Mouse (Mus musculus): ENCODE measurements at regions not wholly inside any gene's neighbourhood (a gene's known extent, or its start where the extent isn't known, plus 50 kb on each side); places are given as distances from the start of the nearest gene placed in this dataset.
A peak's percentile ranks its signal among the peaks of the same experiment; 100 is the strongest.
"Not testable (repeated sequence)": the region's sequence is repeated elsewhere in the genome, so short reads cannot be mapped to it uniquely, and the experiment has no call there.

DNA sequence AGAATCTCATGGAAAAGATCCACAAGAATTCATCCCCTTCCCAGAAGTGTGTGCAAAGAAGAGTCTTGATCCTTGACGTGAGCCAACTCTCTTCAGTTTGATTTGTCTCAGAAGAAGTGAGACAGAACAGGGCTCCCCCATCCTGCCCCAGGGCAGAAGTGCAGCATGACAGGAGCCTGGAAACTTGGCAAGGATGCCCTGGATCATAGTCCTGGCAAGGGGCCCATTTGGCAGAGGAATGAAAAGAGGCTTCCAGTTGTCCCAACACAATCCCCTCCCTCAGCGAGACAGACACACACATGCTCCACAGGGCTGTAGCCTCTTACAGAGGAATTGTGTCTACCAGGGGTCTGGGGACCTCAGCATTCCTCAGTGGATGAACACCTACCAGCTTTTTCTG, 102.7 kb downstream of the Ptpn20 start:
- DNase-seq (ENCODE audit: low spot score in 2 of 2), result peak; percentile 39 to 42
- intact Hi-C loops (cut with DNase I), result no loop called here

DNA sequence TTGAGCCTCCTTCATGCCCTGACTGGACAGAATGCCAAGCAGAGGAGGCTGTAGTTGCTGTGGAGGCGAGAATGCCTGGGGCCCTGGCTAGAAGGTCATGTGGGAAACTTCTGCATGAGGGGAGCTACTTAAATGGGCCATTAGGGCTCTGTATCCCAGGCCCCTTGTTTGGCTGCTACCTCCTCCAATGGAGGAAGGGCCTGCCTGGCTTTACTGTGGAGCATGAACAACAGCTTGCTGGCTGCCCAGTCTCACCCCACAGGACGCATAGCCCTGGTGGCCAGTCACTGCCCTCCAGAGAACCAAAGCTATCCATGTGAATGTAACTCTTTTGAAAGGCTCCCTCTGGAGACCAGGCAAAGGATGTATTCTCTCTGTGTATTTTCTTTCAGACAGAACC, 105.2 kb downstream of the Ptpn20 start:
- no peak for DNase-seq (ENCODE audit: low spot score in 2 of 2)
- intact Hi-C loops (cut with DNase I), result no loop called here

DNA sequence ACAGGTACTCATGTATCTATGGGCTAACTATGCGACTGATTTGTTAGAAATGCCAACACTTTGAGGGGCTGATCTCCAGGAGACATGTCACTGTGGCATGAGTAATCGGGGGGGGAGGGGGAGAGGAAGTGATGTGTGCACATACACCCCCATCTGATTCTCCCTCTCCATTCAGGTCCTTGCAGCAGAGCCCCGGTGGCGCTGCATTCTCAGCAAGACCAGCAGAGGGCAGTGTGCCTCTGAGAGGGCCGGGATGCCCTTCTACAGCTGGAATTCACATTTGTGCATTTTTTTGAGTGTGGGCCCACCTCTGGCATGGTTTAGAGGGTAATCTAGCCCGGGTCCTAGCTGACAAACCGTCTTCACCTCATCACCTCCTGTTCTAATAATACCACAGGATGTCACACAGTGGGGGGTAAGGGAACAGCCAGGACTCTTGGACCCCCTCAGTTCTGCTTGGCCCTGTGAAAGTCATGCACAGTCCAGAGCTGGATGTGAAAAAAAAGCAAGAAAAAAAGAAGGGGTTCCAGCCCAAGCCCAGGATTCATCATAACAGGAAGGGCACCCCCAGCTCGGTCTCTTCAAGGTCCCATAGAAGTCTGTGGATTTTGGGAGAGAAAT, 106.5 kb downstream of the Ptpn20 start:
- peak; percentile 82 to 83 for DNase-seq (ENCODE audit: low spot score in 2 of 2)
- intact Hi-C loops (cut with DNase I), result loop anchor here (1.0 to 5.0 kb wide), 2 partner anchors 117 to 238 kb away; no protein-coding TSS in a partner anchor

DNA sequence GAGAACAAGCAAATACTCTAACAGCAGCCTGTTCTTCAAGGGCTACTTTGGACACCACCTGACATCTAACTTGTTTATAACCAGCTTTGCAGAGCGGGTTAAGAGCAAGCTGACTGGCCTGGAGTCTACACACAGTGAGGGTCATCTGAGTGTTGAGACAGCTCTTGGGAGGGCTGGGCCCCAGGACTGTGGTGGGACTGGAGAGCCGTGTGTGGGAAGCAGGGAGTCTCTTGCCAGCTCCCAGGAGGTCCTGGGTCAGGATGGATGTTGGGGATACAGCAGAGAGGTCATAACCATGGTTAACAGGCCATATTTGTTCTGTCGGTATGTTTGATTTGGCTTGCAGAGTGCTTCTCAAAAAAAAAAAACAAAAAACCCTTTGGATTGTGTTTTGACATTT, 107.8 kb downstream of the Ptpn20 start:
- intact Hi-C loops (cut with DNase I), result loop anchor here (5.0 kb wide), 1 partner anchor 115 kb away; no protein-coding TSS in a partner anchor
- no peak for DNase-seq (ENCODE audit: low spot score in 2 of 2)

DNA sequence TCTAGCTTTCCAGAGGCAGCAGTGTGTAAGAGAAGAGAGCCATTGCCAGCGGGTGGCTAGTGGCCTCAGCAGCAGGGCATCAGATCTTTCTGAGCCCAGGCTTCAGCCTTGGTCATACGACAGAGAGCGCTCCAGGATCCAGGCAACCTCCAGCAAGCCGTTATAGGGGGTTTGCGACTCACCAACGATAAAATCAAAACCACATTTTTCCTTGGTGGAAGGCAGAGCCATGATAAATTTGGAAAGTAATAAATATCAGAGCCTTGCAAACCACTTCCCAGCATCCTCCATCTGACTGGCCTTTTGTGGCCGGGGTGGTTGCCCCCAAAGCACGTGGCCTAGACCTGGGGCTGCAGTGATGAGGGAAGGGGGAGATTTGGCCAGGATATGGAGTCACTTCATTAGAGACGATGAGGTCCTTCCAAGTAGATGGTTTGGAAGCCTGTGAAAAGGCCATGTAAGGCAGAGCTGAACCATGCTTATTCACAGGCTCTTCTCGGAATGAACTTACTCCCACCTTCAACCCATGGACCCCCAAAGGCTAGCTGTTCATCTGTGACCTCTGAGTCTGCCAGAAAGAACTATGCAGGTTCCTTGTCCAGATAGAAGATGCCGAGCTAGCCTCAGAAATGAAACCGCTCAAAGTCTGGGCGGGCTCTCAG, 110.9 kb downstream of the Ptpn20 start:
- intact Hi-C loops (cut with DNase I), result loop anchor here (5.0 kb wide), 1 partner anchor 112 kb away; no protein-coding TSS in a partner anchor
- DNase-seq (ENCODE audit: low spot score in 2 of 2), result no peak

DNA sequence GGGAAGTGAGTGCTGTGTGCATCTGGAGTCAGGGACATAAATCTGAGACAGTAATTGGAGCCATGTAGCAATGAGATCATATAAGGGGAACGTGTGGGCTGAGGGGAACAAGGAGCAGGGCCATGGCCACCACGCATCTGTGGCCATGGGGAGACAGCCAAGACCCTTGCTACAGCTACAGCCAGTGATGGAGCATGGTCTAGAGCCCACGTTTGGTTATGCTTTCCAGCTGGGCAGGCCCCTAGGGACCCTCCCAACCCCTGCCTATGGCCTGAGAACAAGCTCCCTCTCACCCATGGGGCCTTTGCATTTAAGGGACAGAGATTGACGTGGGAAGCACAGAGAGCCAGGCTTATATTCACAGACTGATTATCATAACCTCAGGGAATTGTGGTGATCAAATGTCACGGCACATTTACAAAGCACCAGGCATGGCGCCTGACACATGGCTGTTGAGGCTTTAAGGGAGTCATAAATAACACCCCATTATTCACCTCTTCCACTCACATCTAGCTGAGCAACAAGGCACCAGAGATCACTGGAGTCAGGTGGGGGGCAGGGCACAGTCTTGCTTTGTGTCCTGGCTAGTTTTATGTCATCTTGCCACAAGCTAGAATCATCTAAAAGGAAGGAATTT, 118.8 kb downstream of the Ptpn20 start:
- intact Hi-C loops (cut with DNase I), result no loop called here
- DNase-seq (ENCODE audit: low spot score in 2 of 2), result no peak

DNA sequence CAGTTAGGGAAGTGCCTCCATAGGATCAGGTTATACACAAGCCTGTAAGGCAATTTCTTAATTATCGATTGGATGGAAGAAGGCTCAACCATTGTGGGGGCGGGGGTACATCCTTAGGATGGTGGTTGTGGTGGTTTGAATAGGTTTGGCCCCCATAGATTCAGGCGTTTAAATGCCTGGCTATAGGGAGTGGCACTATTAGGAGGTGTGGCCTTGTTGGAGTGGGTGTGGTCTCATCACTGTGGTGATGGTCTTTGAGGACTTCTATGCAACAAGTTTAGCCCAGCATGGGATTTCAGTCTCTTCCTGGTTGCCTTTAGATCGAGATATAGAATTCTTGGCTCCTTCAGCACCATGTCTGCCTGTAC, 119.3 kb downstream of the Ptpn20 start:
- intact Hi-C loops (cut with DNase I), result no loop called here
- no peak for DNase-seq (ENCODE audit: low spot score in 2 of 2)

DNA sequence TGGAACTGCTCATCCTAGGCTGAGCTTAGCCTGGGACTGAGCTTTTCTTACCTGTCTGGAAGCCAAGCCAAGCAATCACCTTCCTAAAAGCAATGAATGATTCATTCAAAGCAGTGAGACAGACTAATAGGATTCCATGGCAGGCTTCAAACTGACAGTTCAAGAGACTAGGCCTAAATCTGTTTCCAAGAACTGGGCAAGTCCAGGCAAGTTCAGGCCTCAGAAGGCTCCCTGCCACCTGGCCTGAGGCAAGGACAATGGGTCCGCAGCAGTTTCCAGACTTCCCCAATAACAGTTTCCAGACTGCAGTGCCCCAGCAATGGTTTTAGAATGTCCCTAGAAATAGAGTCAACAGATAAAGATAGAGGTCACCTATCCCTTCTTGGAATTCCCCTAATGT, 123.5 kb downstream of the Ptpn20 start:
- no peak for DNase-seq (ENCODE audit: low spot score in 2 of 2)
- intact Hi-C loops (cut with DNase I), result no loop called here

DNA sequence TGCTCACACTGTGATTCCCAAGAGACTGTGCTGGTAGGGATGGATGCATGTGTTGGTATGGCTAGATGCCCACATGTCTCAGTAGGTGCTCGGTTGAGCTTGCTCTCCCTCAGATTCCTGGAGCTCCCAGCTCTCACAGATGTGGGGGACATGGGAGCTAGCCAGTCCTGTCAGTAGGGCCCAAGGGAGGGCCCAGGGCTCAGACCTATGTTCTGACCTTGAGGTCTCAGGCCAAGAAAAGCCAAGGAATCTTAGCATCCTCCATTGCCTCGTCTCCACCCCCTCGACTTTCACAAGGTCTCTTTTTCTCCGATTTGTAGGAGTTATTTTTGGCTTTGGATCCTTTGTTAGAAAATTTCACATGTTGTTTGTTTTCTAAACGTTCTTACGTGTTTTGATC, 130.6 kb downstream of the Ptpn20 start:
- intact Hi-C loops (cut with DNase I), result no loop called here
- DNase-seq (ENCODE audit: low spot score in 2 of 2), result no peak

DNA sequence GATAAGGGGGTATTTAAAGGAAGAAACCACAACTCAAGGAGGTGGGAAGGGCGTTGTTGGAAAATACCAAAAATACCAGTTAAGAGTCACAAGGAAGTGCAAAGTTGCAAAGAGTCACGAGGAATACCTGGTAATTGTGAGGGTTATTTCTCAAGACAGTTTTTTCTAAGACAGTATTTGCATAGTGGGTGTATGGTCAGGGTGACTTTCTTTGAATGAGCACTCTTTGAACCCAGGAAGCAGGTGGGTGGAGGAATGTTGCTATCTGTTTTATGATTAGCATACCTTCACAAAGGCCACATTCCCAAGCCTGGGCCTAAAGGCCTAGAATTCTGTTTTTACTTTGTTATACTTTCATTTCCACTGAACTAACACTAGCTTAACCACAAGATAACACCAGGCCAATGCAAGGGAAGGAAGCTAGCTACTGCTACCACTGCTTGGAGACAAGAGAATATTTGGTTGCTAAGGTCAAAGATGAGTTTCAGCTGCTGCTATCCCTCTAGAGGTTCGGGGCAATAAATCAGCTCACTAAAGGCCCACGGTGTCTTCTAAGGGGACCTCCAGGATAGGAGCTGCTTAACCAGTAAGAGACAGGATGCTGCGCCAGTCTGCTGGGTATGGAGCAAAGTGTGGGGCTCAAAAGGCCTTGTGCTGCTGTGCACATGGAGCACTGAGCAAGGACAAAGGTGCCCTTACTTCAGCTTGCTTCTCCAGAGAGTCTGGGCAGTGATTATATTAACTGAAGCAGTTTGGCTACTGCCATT, 133.6 kb downstream of the Ptpn20 start:
- DNase-seq (ENCODE audit: low spot score in 2 of 2); intact Hi-C loops (cut with DNase I): not testable (repeated sequence)

DNA sequence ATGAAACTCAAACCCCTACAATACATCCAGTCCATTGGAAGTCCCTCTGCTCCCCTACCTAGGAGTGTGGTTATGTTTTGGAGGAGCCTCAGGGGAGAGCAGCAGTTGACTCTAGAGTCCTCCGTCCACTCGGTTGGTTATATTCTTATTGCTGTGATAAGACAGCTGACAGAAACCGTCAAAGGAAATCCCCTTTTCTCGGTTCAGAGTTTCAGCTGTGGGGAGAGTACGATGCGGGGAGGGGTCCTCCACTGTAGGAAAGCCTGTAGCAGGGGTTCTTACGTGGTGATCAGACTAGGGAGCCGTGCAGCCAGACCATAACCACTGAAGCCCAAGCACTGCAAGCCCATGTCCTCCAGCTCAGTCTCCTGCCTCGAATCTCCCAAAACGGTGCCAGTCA, 137.5 kb downstream of the Ptpn20 start:
- DNase-seq (ENCODE audit: low spot score in 2 of 2), result no peak
- intact Hi-C loops (cut with DNase I), result no loop called here

DNA sequence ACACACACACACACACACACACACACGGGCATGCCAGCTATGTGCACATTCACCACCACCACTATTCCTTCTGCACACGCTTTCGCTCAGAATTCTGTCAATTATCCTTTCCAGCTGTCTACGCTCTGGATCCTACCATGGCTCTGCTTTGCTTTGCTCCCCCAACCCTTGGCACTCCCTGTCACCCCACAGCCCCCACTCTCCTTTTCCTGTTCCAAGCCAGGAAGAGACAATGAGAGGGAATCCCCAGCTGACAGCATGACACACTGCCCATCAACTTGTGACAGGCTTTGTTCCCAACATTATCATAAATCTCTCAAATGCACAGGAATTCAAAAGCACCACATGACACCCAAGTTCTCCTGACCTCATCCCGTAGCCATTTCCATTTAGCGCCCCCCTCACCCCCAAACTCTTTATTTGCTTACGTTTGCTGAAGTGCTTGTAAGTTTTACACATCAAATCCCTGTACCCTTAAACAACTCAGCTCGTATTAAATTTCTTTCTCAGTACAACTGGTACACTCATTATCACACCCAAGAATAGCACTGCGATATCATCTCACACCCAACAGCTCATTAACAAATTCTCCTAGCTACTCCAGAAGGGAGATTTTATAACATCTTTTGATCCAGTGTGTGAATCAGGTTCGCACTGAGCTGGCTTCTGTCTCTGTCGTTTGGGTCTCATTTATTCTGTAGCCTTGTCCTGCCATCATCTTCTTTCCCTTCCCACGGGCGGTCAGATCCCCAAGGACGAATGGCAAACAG, 140.3 kb downstream of the Ptpn20 start:
- intact Hi-C loops (cut with DNase I), result no loop called here
- DNase-seq (ENCODE audit: low spot score in 2 of 2), result peak in 1 of 2 experiments; percentile 15

DNA sequence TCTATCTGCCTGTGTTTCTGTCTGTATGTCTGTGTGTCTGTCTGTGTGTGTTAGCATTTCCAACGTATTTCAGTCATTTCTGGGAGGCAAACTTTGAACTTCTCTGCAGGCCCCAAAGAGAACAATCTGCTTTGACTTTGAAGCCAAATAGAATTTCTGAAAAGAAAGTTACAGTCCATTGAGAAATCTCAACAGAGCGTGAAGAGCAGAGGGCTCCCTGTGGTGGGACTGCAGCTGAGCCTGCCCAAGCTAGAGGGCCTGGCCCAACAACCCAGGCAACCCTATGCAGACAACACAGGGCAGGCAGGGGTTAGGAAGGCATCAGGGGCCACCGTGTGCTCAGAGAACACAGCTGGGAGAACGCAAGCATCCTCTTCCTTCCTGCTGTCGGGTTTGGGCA, 143.7 kb downstream of the Ptpn20 start:
- intact Hi-C loops (cut with DNase I), result no loop called here

DNA sequence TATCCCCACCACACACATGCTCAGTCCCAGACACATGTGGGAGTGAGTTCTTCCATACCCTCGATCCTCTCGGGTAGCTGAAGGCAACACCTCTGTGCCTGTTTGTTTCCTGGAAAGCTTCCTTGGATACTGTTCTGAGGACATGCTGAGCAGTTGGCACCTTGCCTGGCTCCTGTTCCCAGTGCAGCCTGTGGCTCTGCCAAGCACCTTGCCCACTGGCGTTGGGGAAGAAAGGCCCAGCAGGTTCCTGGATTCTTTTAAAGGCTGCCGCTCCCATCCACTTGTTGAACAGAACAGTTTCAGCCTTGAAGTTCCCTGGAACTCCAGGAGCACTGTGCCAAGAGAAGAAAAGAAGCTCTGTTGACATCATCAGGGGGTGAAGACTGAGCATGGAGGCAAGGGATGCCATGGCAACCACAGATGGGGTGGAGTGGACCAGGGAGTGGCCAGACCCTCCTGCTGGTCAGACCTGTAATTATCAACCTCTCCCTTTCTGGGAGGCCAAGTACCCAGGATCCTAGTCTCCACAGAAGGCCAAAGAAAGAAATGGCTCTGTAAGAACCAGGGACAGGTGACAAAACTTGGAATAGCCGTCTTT, 145.5 kb downstream of the Ptpn20 start:
- intact Hi-C loops (cut with DNase I), result no loop called here
- DNase-seq (ENCODE audit: low spot score in 2 of 2), result peak; percentile 41 to 43

More for the DNA sequence above, 143.7 kb downstream of the Ptpn20 start:
- no peak for DNase-seq (ENCODE audit: low spot score in 2 of 2)

DNA sequence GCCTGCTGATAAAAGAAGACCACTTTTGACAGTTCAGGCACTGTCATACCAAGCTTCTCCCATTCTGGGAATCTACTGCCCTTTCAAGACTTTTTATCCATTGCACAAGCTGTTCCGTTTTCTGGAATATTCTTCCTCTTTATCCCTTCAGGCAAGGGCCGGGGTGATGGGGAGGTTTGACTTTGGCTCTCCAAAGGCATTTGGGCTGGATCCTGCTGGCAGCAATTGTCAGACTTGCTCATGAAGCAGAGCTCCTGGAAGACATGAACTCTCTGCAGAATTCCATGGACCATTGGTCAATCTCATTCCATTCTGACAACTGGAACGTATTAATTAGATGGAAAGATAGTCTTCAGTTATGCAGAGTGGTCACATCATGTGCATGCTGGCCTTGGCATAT, 146.6 kb downstream of the Ptpn20 start:
- intact Hi-C loops (cut with DNase I), result no loop called here
- DNase-seq (ENCODE audit: low spot score in 2 of 2), result no peak

DNA sequence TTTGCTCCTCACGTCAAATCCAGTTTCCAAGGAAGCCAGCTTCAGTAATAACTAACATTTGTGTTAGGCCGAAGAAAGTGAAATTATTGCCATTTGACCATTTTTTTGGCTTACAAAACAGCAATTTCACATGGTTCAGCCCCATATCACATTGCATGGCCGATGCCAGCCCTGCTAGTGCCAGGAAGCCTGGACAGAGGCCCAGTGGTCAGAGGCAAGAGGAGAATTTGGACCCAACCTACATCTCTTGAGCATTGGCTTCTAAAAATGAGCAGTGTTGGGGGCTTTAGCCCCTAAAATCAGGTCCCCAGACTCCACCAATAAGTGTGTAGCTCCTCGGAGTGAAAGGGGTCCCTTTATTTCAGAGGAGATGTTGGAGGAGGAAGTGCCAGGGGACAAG, 157.2 kb downstream of the Ptpn20 start:
- no peak for DNase-seq (ENCODE audit: low spot score in 2 of 2)
- intact Hi-C loops (cut with DNase I), result no loop called here

DNA sequence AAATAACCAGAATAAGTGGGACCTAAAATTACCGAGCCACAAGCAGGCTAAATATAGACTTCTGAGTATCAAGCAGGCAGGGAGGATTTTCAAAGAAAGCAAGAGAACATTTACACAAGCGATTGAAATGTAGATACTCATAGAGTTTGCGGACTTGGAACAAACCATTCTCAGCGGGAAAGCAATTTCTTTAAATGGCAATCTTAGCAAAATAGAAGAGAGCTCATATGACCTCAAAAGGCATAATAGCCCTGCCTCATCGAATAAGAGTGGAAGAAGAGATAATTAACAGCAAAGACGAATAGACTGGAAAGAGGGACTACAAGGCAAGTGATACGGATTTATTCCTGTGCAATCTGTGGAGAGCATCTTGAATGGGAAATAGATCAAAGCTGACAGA, 163.7 kb upstream of the Gdf10 start:
- intact Hi-C loops (cut with DNase I), result no loop called here
- DNase-seq (ENCODE audit: low spot score in 2 of 2), result peak in 1 of 2 experiments; percentile 6

DNA sequence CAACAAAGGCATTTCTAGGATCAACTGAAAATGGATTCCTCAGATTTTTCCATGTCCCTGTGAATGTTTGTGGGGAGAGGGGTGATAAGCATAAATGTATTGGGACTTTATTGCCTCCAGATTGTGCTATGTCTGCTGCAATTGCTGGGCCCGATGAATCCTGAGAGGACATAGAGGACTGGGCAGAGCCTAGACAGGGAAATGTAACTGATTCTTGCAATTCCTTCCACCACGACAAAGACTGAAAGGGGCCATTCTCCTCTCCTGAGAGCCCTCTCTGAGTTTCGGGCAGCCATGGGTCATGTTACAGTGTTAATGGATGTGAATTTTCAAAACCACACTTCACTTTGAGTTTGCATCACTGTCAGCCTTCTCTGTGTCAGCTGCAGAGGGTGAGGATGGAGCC, 159.7 kb upstream of the Gdf10 start:
- DNase-seq (ENCODE audit: low spot score in 2 of 2), result no peak
- intact Hi-C loops (cut with DNase I), result no loop called here

DNA sequence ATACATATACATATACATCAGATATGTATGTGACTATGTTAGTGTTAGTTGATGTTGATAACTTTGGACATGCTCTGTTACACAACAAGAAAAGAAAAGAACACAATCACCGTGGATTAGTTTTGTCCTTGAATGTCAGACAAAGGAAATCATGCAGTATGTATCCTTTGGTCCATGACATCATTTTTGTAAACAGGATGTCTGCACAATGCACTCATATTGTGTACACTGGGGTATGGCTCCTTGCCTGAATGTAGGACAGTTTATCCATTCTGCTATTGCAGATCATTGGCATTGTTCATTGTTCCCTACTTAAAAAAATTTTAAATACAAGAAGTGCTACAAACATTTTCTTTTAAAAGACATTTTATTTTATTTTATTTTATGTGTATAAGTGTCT, 157.6 kb upstream of the Gdf10 start:
- intact Hi-C loops (cut with DNase I), result no loop called here
- DNase-seq (ENCODE audit: low spot score in 2 of 2), result no peak

All from left cerebral cortex, postnatal 14 days (tissue).